Mouse (Mus musculus) olfactory bulb, adult 2 months (tissue): ENCODE measurements around the gene Arhgap8.

Source experiments
- CTCF ChIP-seq: fragments of 200-500 bp; IDR thresholded peaks from 2 replicates; pipeline ENCODE4 v1.5.1; 2012; ENCODE audit warnings: low read depth, mild to moderate bottlenecking, low read length, moderate library complexity; ENCODE audit not compliant: insufficient read depth
- POLR2A ChIP-seq: fragments of 200-500 bp; IDR thresholded peaks from 2 replicates; pipeline ENCODE4 v1.6.1; 2012; ENCODE audit warnings: mild to moderate bottlenecking, low read depth, low read length, moderate library complexity; ENCODE audit not compliant: insufficient read depth

DNA sequence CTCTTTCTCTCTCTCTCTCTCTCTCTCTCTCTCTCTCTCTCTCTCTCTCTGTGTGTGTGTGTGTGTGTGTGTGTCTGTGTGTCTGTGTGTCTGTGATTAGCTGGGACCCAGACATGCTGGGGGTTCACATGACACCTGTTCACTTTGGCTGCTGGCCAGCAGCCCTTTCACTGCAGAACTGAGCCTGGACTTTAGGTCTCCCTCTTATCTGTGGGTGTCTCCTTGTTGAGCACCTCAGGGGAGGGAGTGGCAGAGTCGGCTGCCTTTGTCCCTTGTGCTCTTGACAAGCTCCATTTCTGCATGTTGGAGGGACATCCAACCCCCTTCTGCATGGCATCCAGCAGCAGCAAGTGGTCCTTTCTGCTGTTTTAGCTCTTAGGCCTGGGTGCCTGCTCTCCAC, 11.0 kb downstream of the Arhgap8 start:
- TF ChIP-seq CTCF (no peak), POLR2A (no peak)
